Mouse (Mus musculus): ENCODE results near the gene Olfr1370.
"Not testable (repeated sequence)": the region's sequence is repeated elsewhere in the genome, so short reads cannot be mapped to it uniquely, and the experiment has no call there.

Olfr1370 gene

DNA sequence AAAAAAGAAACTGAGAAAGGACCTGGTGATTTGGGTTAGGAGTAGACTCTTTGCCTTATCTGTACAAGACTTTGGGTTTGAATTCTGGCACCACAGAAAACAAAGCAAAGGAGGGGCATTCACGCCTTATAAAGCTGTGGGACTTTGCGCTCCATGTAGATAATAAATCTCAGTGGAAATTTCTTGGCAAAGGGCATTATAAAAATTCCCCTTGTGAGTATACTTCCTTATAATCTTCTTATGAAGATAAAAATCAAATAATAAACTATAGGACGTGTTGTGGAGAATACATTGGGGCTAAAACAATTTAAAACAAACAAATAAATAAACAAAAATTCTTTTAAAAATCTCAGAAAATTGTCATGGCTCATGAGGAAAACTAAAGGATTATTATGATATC, at the start of gene Olfr1370:
Gene Olfr1370 (minus strand): TSS at position 101 of the 400 bp plus-strand sequence.
- in situ Hi-C loops (cut with MboI; ENCODE audit: low sequenced_read_pairs): no loop called here

DNA sequence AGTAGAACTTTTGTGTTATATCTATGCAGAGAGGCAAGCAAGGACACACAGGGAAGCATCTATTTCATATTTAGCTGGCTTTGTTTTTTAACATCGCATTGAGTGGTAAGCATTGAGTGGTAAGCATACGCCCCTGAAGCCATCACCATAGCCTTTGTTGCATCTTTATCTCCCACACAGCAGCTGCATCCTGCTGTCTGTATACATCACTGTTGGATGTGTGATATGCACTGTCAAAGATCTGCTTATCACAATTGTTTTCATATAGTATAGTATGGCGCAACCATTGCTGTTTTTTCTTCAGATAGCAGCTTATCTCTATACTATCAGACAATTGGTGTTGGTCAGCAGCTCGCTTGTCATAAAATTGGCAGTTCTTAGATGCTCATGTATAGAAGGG, 39.4 kb upstream of the Olfr1370 start:
- in situ Hi-C loops (cut with MboI; ENCODE audit: low sequenced_read_pairs): no loop called here

DNA sequence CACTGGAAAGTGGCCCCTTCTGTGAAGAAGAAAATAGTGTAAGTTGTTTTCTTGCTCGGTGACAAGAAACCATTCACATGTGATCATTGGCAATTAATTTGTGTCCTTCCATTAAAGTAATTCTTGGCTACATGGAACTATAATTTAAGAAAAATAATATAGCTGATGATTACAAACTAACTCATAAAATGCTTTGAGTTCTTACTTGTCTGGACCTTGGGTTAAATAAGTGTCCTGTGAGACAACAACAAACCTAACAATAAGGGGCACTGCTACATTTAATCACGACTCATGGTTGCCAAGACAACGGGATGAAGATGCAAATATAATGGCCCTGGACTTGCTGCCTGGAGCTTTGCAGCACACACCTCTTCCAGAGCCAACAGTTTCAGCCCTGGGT, 36.4 kb upstream of the Olfr1370 start, which contains the start of gene Olfr1369-ps1:
Gene Olfr1369-ps1 (plus strand): TSS at position 301 of the 400 bp plus-strand sequence.
- in situ Hi-C loops (cut with MboI; ENCODE audit: low sequenced_read_pairs): not testable (repeated sequence)

DNA sequence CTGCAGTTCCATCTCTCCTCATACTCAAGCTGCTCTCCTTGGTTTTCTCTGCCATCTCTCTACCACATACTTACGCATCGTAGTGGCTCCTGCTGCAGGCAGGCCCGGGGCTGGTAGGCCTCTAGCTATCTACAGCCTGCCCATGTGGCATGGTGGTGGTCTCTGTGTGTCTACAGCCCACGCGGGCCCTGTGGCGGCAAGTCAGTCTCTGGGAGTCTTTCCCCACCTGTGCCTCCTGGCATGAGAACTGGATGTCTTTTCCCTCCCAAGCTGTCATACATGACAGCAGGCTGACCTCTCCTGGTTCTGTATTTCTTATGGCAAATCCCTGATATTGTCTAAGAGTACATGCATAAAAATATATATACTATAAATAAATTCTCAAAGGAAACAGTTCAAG, 35.7 kb upstream of the Olfr1370 start:
- in situ Hi-C loops (cut with MboI; ENCODE audit: low sequenced_read_pairs): no loop called here

DNA sequence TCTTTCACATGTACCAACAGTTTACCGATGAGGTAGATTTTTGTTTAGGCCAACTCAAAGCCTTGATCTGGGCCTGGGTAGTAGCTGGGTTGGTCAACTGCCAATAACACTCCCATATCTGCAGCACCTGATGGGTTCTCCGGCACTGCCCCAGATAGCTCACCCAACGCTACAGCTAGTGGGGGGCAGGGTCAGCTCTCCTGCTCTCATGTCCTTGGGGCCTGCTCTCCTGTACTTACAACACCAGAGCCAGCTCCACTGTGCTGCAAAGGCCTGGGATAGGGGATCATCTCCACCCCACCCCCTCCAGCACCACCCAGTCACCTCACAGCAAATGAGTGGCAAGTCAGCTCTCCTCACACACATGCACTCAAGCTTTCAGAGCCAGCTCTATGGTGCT, 35.0 kb upstream of the Olfr1370 start:
- in situ Hi-C loops (cut with MboI; ENCODE audit: low sequenced_read_pairs): no loop called here

DNA sequence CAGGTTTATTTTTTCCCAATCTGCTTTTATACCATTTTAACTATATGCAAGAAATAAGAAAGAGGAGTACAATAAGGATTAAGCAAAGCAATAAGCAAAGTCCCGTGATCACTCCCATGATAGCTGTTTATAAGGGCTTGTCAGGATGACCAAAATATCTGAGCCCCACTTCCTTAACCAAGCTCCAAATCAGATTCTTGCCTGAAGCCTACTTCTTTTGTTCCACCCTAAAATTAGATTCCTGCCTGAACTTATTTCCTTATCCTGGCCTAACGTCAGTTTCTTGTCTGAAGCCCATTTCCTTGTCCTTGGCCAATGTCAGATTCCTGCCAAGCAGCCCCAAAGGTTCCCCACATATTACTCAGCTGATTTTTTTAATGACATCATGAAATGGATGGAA, 7.9 kb upstream of the Olfr1370 start:
- in situ Hi-C loops (cut with MboI; ENCODE audit: low sequenced_read_pairs): no loop called here

DNA sequence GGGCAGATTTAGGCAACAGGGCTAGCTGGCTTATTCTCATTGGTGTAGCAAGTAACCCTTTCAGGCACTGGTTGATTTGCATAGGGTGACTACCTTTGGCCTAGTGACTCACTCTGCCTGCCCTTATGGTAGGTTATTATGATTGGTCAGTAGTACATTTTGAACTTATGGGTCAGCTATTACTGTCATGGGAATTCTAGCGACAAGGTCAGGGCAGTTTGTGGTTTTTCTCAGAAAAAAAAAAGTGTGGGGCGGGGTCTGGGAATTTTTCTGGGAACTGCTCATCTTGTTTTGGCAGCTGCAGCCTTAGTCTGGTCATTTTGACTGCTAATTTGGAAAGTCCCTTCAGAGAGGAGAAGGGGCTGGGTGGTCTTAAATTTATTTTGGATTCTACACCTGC, 8.7 kb downstream of the Olfr1370 start:
- in situ Hi-C loops (cut with MboI; ENCODE audit: low sequenced_read_pairs): no loop called here

DNA sequence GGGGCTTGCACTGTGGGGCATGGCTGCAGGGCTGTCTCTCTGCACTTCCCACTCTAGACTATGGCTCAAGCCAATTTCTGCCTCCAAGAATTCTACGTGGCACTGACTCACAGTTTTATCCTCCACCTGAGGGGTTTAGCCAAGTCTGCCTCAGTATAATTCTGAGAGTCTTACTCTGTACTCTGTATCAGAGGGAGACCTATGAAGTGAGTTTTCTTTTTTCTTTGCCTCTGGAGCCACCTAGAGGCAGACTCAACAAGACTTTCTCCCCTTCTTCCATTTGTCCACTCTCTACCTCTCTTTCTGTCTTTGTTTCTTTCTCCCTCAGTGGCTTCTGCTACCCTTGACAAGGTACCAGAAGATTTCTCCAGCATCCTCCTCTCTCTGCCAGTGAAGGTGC, 24.6 kb downstream of the Olfr1370 start:
- in situ Hi-C loops (cut with MboI; ENCODE audit: low sequenced_read_pairs): no loop called here

DNA sequence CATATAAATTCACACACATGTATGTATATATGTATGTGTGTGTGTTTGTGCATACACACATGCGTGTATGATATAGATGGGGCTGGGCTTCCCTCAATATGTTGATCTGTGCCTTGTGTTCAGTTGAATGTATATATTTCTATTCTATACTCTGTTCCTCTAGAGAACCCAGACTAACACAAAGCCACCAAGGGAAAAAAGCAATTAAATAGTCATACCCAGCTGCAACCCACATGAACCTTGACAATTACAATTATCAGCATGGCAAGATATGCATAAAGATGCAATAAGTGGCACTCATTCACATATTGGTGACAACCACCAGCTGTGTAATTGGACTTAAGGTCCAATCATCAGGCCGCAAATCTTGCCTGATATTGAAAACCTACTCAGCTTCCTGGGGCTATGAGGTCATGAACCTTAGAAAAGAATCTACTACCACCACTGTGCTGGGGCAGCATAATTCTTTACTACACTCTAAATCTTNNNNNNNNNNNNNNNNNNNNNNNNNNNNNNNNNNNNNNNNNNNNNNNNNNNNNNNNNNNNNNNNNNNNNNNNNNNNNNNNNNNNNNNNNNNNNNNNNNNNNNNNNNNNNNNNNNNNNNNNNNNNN, 34.1 kb downstream of the Olfr1370 start:
- in situ Hi-C loops (cut with MboI; ENCODE audit: low sequenced_read_pairs): loop anchor here (25.0 kb wide), 1 partner anchor 728 kb away; no protein-coding TSS in a partner anchor

DNA sequence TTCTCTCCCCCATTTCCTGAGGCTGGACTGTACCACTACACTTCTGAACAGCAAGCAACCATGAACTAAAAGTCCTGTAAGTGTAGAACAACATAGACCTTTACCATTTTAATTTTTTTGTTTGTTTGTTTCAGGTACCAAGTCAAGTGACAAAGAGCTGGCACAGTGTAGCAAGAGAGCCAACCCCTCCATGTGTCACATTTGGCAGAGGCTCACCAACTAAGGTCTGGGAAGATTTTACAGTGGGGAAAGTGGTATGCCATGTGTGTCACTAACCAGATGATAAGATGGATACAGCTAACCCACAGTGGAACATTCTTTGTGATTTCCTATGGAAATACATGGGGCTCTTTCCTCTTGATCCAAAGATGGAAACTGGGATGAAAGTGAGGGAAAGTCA, 38.8 kb downstream of the Olfr1370 start:
- in situ Hi-C loops (cut with MboI; ENCODE audit: low sequenced_read_pairs): loop anchor here (25.0 kb wide), 1 partner anchor 724 kb away; no protein-coding TSS in a partner anchor

DNA sequence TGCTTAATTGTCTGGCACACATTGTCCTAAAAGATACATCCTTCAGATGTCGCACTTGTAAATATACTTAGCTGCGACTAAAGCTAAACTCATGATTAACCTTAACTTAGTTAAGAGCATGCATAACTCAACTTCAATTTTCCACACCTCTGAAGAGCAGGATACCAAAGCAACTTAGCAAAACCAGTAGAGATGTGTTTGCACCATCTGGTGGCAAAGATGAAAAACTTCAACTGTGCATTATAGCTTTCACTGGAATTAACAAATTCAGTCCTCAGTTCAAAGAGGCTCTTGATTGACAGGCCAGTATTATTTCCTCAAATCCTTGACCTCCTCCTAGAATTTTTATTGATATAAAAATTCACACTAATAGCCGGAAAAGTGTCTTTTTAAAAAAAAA, 39.7 kb downstream of the Olfr1370 start:
- in situ Hi-C loops (cut with MboI; ENCODE audit: low sequenced_read_pairs): loop anchor here (25.0 kb wide), 1 partner anchor 723 kb away; no protein-coding TSS in a partner anchor

DNA sequence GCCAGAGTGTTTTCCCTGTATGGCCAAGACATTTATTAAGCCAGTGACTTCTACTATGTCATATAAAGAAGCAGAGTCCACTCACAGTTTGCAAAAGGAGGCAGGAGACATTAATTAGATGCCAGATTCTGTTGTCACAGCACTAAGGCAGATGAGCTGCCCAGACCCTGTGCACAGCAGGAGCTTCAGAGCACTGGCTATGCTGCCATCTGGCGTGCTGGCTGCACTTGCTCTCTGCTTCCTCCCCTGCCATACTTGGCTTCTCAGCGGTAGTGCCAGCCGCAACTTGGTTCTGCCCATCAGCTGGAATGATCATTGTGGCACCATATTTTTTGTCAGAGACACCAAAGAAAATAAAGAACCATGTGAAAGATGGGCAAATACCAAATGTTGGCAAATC, 41.6 kb downstream of the Olfr1370 start:
- in situ Hi-C loops (cut with MboI; ENCODE audit: low sequenced_read_pairs): loop anchor here (25.0 kb wide), 1 partner anchor 721 kb away; no protein-coding TSS in a partner anchor

DNA sequence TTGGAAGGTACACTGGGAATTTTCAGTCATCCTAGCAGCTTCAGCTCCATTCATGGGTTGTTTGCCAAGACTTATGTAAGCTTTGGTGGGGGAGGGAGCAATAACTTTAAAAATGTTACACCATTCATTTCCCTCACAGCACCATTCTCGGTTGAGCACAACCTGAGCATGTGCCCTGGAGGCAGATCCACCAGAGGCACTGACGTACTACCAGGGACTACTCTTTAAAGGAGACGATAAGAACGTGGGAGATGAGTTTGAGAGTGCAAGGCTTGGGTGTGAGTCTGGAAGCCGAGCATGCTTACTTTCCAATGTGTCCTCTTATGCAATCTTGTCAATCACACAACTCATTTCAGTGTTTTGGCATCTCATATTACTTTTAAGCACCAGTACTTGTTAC, 49.9 kb downstream of the Olfr1370 start:
- in situ Hi-C loops (cut with MboI; ENCODE audit: low sequenced_read_pairs): loop anchor here (25.0 kb wide), 1 partner anchor 713 kb away; no protein-coding TSS in a partner anchor
